Mouse (Mus musculus): ENCODE data around the gene Prpf6.

Gene Prpf6

DNA sequence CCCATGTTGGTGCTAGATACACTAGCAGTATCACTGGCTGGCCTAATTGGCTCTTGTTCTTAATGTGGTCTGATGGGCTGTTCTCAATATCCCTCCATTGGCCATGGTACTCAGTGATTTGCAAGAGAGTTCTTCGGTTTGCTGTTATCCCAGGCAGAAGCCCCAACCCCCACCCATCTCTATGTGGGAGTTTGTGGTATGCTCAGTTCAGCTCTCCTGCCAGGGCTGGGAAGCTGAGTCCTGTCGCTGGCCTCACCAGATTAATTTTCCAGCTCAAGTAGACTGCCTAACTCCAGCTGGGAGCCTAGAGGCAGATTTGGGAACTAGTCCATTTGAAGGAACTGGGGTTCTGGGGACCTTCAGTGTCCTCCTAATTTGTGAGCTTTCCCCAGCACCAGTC, 65.8 kb downstream of the Prpf6 start:
- no peak for DNase-seq (ENCODE audit: low read depth, low spot score)

DNA sequence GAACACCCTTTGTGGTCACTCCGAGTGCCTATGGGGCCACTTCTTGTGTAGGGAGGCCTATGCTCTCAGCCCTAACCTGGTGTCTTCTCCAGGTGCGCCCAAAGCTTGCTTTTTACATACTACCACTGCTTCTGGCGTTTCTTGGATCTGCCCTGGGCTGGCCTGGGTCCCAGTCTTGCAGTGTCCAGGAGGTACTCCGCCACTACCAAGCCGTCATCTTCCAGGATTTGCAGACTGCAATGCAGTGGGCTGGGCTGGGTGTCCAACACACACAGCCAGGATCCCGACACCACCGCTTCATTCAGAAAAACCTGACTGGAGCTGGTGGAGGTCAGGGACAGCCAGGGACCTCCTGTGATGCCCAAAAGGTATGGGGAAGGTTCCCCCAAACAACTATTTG, 66.9 kb downstream of the Prpf6 start:
- DNase-seq (ENCODE audit: low read depth, low spot score): no peak

DNA sequence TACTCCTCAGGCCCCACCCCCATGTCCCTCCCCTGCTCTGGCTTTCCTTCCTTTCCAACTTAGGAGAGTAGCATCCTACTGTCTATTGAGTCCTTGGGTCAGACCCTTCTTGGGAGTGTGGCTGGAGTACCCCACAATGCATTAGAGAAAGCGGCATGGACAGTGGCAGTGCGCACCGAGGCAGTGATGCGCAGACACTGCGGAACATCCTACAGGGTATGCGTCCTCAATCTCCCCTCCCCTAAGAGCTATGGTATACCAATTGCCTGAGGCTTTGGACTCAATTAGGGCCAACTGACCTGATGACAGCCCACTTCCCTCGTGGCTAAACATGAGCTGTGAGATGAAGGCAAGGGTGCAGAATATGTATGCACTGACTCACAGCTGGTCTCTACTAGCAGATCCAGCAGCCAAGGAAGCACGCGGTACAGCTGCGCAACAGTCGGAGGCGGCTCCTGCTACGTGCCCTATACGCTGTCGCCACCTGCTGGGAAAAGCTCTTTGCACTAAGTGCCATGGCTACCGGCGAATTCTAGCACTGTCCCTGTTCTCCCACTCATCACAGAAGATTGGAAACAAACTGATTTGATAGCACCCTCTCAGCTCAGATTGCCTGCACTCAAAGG, 67.4 kb downstream of the Prpf6 start:
- no peak for DNase-seq (ENCODE audit: low read depth, low spot score)

DNA sequence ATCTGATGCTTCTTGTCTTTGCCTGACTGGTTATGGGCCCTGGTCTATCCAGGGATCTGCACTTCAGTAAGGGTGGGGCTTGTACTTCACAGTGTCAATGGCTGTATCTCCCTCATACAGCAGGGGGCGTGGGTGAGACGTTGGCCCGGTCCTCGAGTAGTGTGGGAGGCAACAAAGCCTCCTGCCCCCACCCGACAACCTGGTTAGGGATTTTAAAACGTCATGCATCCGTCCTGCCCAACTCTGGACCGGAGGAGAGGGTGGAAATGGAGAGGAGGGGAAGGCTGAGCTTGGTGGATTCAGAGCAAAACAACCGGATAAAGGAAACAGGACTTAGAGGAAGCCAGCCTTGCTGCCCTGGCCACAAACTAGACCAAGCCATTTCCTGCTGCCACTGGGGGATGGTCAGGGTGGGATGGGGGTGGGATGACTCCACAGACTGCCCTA, 68.0 kb downstream of the Prpf6 start:
- DNase-seq (ENCODE audit: low read depth, low spot score): no peak

DNA sequence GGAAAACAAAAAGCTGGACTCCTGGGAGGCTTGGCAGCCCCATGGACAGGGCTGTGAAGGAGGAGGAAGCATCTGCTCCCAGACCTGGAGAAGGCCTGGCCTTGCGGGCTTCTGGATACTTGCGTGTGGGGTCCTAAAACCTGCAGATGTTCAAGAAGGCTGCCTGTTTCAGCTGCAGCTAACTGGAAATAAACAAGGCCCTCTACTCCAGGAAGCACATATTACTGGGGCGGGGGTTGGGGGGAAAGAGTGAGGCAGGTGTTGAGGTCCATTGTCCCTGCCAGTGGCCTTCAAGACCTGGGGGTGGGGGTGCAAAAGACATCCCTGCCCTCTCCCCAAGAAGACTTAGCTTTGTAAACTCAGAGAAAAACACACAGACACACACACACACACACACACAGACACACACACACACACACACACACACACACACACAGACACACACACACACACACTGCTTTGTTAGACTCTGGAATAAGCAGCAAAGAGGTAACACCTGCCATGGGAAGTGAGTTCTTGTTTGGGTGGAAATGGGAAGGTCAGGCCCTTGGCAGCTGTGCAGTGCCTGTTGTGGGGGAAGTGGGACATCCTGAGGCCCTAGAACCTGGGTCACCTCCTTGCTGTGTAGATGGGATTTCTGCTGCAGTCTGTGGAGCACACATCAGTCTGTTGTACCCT, 71.1 kb downstream of the Prpf6 start:
- DNase-seq (ENCODE audit: low read depth, low spot score): no peak

DNA sequence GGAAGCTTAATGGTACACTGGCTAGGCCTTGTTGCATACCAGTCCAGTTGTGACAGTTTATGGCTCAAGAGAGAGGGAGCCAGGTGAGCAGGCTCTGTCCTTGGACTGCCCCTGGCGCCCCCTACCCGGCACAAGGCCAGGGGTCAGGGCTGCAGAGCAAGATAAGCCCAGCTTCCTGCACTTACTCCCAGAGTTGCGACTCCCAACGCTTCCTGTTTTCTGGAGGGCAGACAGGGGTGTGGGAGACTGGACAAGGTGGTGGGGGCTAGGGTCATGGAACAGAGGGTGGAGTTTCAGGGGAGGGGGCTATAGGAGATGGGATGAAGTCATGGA, 71.6 kb downstream of the Prpf6 start:
- no peak for DNase-seq (ENCODE audit: low read depth, low spot score)

DNA sequence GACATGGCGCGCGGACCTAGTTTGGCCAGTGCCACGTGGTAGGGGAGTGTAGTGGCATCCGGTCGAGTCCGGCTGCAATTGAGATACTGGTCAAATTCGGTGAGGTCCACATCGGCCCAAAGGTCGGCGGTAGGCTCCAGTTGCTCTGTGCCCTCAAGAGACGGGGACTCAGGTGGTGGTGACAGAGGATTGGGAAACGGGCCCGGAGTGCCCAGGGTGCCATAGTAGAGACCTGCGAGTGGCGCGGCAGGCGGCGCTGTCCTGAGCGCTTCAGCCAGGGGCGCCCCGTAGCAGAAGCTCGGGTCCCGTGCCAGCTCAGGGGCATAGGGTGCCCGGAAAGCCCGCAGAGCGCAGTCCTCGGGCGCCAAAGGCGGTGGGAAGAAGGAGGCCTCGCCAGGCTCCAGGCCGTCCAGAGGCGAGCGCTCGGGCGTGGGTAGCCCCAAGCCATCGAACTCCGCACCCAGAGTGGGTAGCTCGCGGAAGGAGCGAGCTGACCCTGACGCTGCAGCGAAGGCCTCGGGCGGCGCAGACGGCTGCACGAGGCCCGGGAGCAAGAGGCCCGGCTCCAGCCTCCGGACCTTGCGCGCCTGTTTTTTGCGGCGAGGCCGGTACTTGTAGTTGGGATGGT, 78.7 kb downstream of the Prpf6 start:
- DNase-seq (ENCODE audit: low read depth, low spot score): no peak

DNA sequence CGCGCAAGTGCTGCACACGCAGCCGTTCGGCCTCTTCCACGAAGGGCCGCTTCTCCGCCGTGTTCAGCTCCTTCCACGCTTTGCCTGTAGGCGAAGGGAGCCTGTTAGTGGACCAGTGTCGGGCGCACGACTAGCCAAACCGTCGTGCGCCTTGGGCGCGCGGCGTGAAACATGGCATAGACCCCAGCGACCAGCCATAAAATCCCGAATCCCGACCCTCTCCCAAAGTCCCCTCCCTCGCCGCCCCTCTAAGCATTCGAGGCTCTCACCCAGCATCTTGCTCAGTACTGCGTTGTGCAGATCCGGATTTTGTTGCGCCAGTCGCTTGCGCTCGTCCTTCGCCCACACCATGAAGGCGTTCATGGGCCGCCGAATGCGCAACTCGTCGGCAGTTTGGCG, 79.2 kb downstream of the Prpf6 start:
- DNase-seq (ENCODE audit: low read depth, low spot score): no peak

DNA sequence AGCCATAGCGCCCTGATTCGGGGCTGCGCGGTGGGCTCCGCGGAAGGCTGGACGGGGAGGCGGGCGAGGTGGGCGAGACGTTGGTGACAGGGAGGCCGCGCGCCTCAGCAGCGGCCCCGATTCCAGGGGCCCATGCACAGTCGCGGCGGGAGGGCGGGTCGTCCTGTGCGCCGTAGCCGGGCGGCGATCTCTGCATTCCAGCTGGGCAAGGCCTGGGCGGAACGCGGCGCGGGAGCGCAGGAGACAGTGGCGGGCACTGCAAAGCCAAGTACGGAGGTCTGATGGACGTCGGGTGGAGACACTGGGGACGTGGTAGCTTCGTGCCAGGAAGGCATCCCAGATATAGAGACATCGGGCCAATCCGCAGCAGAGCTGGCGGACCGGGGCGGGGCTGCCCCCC, 79.7 kb downstream of the Prpf6 start, which contains the start of gene Sox18:
Gene Sox18, minus strand, starts transcription at position 315 of the 400 bp plus-strand sequence.
- DNase-seq (ENCODE audit: low read depth, low spot score): no peak

DNA sequence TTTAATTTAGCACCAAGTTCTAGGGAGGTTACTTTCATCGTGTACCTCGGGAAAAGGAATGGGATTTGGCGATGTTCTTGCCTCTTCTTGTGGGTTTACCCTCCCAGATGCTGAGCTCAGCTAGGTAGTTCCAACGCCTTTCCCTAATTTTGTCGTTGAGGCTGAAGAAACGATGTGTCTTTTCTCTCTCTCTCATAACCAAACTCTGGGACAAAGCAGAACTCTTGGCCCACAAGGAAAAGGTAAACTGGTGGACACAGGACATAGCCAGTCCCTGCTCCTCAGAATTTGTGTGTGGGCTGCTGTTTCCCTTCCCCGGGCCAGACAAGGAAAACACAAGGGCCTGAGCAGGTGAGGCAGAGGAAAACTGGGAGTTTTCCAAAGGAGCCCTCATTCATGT, 80.3 kb downstream of the Prpf6 start:
- DNase-seq (ENCODE audit: low read depth, low spot score): no peak

DNA sequence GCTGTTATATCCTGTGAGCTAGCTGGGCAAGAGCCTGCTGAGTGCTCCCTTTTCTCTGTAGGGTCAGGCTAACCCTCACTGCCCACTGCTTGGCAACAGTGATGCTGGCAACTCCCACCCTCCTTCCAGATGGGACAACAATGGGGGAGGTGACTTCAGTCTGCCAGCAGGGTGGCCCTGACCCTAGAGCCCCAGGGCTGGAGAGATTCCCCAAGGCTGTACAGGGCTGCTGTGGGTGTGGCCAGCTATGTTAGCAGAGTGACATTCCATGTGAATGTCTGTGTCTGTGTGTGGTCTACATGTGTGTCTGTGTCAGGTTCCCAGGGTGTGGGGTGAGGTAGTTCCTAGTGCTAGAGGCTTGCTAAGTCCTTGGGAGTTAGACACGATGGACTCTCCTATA, 81.8 kb downstream of the Prpf6 start:
- DNase-seq (ENCODE audit: low read depth, low spot score): no peak

DNA sequence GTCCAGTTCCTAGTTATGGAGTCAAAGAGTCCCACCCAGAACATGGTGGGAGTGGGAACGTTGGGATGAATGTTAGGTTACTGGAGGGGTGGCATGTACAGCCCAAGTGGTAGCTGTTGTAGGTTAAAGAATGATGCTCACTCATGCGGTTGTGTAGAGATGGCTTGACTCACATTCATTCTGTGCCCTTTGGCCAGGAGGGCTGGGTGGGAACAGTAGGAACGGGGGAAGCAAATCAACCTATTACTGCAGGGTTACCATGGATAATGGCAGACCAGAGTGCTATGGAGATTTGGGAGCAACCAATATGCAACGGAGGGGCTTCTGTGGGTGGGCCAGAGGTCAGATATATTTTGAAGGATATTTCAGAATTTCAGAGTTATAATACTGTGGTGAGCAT, 83.3 kb downstream of the Prpf6 start:
- no peak for DNase-seq (ENCODE audit: low read depth, low spot score)

DNA sequence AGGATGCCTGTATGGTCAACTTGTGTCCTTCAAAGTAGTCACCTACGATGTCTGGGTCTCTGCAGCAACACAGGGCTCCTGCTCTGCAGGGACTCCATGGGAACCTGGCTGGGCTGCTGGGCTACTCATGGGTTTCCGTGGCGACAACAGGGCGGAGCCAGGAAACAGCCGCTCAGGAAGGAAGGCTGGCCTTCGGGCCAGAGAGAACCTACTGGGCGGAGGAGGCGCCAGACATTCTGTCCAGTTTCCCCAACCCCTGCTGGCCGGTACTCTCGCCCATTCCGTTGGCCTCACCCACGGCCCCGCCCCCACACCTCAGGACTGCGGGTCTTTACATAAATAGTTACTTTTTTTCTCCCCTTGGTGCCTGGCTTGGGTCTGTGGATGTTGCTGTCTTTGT, 83.8 kb downstream of the Prpf6 start:
- no peak for DNase-seq (ENCODE audit: low read depth, low spot score)

DNA sequence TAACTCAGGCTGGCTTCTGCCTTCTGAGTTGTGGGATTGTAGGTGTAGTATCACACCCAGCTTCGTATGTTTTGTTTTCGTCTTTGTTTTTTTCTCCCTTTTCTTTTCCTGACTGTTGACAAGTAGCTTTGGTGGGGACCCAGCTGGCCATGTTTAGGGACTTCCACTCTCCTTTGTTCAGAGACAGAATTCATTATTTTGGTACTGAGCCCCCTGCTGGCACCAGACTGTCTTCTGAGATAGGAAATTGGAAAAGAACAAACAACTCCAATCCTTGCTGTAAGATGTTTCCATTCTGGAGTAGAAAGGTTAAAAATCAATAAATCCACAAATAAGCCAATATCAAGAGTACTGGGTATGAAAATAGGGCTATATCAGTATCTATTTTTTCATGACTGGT, 84.8 kb downstream of the Prpf6 start:
- DNase-seq (ENCODE audit: low read depth, low spot score): no peak

DNA sequence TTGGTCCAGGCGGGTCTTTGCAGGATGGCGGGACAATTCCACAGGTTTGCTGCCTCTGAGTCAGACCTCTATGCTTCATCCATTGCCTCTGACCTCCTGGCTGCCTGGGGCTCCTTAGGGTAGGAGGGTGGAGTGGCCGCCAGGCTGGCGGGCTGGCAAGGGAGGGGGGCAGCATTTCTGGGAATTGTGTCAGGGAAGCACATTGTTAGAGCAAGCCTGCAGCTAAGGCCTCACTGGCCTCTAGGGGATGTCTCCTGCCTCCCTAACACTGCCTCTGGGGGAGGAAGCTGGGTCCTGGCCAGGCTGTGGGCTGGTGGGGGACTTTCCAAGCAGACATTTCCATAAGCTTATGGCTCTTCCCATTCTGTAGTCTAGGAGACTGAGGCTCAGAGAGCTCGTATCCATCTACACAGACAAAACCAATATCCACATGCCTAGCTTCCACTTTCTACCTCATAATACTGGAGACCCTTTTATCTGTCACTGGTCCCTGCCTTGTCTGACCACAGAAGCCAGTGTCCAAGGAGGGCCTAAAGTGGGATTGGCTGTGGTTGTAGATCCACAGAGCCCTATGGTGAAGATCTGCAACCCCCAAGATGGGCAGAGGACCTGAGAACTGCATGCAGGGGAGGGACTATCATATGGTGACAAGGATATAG, 85.6 kb downstream of the Prpf6 start:
- no peak for DNase-seq (ENCODE audit: low read depth, low spot score)

DNA sequence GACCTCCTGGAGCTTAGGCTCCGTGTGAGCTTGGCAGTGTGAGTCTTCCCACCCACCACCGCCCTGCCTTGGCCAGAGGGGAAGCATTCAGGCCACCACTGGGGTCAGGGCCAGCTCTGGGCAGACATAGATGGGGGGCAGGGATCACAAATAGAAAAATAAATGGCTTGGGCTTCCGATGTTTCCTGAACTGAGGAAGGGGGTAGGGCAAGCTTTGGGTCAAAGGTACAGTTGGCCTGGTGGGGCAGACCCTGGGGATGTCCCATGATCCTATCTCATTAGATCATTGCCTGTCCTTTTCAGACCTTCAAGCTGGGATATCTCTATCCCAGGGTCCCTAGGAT, 86.1 kb downstream of the Prpf6 start:
- DNase-seq (ENCODE audit: low read depth, low spot score): no peak

DNA sequence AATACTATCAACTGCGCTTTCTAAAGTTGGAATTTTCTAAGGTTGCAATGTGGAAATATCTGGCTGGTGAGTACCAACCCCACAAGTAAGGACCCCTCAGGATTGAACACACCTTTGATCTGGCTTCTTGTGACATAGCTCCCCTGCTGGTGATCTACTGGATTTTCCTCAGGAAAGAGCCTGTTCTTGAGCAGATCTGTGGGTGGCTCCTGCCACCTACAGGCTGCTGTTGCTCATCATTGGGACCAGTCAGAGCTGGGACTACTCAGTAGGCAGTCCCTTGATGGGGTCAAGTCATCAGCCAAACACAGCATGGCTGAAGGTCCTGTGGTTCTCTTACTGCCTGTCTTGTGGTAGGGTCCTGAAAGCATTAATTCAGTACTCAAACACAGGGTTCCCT, 87.1 kb downstream of the Prpf6 start:
- no peak for DNase-seq (ENCODE audit: low read depth, low spot score)

DNA sequence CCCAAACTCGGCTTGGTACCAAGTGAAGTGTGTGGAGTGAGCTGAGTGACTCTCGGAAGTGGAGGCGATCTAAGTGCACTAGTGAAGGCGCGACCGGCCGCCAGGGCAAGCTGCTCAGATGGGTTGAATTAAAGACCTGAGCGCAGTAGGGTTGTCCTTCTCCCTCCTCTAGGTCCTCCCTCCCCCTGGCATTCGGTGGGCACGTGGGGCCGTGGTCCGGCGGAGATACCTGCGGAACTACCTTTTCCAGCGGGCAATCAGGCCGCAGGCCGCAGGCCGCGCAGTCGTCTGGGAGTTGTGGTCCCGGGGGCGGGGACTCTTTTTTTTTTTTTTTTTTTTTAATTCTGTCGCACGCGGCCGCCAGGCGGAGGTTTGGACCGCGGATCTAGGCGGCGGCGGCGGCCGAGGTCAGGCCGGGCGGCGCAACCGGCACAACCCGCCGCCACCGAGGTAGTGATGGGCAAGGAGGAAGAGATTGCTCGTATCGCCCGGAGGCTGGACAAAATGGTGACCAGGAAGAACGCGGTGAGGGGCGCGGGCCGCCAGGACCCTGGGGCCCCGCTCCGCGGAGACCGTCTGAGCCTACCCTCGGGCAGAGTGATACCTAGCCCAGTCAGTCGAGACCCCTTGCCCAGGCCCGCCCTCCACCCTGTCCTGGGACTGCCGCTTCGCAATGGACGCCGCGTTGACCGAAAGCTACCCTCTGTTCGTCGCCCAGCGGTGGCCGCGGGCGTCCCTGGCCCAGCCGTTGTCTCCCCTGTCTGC, 88.5 kb downstream of the Prpf6 start, which contains the start of gene Tcea2:
Gene Tcea2, plus strand, starts transcription at position 360 of the 765 bp plus-strand sequence.
- no peak for DNase-seq (ENCODE audit: low read depth, low spot score)

DNA sequence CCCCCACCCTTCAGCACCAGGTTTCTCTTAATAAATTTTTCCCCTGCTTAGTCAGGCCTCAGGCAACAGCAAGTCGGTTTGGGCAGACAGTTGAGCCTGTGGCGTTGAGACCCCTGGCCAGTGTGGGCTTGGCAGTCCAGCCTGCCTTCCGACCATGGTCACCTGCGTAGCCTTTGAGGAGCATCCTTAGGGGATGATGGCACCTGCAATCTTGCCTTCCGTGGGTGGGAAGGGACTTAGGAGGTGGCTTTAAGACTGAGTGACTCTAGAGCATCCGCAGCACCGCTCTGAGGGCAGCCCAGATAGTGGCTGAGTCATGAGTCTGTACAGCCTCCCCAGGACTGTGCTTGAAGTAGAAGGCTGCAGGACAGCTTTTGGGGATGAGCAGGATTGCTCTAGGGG, 89.0 kb downstream of the Prpf6 start:
- no peak for DNase-seq (ENCODE audit: low read depth, low spot score)

DNA sequence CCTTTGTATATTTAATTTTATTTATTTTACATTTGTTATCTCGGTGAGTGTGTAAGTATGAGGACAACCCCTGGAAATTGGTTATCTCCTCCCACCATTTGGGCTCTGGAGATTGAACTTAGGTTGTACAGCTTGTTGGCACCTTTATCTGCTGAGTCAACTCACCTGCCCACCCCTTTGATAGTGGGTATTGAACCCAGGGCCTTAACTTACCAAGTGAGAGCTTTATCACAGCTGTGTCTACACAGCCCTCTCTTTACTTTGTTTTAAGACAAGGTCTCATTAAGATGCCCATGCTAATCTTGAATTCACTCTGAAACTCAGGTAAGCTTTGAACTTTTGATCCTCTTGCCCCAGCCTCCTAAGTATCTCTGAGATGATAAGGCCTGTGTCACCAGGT, 90.3 kb downstream of the Prpf6 start:
- no peak for DNase-seq (ENCODE audit: low read depth, low spot score)

DNA sequence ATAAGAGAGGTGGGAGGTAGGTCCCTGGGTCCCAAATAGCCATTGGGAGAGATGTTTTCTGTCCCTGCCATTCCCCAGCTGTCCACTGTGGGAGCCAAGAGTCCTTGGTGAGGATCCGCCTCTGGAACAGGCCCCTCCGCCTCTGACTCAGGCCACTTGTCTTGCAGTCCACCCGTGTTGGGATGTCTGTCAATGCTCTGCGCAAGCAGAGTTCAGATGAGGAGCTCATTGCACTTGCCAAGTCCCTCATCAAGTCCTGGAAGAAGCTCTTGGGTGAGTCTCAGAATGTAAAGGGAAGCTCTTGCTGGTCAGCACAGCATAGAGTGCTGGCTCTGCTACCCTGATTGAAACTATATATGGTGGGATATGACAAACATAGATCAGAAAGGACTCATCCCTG, 91.7 kb downstream of the Prpf6 start:
- DNase-seq (ENCODE audit: low read depth, low spot score): no peak

DNA sequence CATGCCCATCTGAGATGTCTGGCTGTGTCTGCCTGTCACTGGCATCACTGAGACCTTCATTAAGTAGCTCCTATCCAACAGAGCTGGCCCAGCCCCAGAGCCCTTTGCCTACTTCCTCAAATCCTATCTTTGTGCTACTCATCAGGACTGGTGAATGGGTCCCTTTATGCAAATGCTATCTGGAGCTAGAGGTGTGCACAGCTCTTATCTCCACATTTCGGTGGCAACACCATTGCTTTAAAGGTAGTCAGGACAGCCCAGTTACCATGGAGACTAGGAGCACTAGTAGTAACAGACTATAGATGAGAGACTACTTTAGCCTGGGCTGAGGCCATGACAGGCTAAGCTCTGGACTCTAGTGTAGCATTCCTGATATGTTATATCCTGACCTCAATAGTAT, 93.0 kb downstream of the Prpf6 start:
- DNase-seq (ENCODE audit: low read depth, low spot score): no peak
